Mouse (Mus musculus) CH12.LX (cell line): ENCODE results near the gene Prkar1a. TPM values are rescaled to one million over a fixed set of nuclear protein-coding genes. Genes with fewer than 3 reads are reported as not detected.

Experiments
- DNase-seq: peaks from one replicate; pipeline ENCODE4 v3.0.0-alpha.2; 2013; ENCODE audit errors: extremely low read depth
- H3K27ac ChIP-seq: 2 replicates; pipeline ENCODE4 v1.5.1; 2012; ENCODE audit warnings: low read depth, mild to moderate bottlenecking, control low read depth, moderate library complexity; ENCODE audit not compliant: insufficient read depth
- H3K27me3 ChIP-seq: replicated peaks from 2 replicates; pipeline ENCODE3; 2012; ENCODE audit warnings: inconsistent platforms
- H3K36me3 ChIP-seq, 2 experiments: replicated peaks in 1 of 2; 2 replicates each; pipeline versions ENCODE3 to v1.6.1; 2012; ENCODE audit warnings: inconsistent platforms in 1 of 2, low read length in 1 of 2, mild to moderate bottlenecking in 1 of 2, mixed read lengths in 1 of 2, moderate library complexity in 1 of 2; ENCODE audit not compliant: control insufficient read depth in 1 of 2, insufficient read depth in 1 of 2
- H3K4me1 ChIP-seq, 2 experiments: 2 replicates each; pipeline ENCODE4 v1.6.1; 2012; ENCODE audit warnings: inconsistent platforms in 1 of 2, moderate library complexity in 1 of 2; ENCODE audit not compliant: insufficient read depth in 2 of 2, control insufficient read depth in 1 of 2
- H3K4me2 ChIP-seq: 2 replicates; pipeline ENCODE4 v1.6.1; 2012; ENCODE audit warnings: low read depth, mild to moderate bottlenecking, control low read depth; ENCODE audit not compliant: poor library complexity, insufficient read depth, severe bottlenecking
- H3K4me3 ChIP-seq, 3 experiments: fragments of 150-350 bp in 1 of 3; sonication (generic) in 1 of 3; replicated peaks in 1 of 3; 2 replicates each; pipeline versions ENCODE3 to v1.5.1; 2011 to 2012; ENCODE audit warnings: low read depth in 2 of 3, low read length in 2 of 3, mild to moderate bottlenecking in 2 of 3, moderate library complexity in 2 of 3, control low read depth in 1 of 3, improper control_type of control experiment in 1 of 3, inconsistent platforms in 1 of 3, mixed read lengths in 1 of 3; ENCODE audit not compliant: poor library complexity in 1 of 3
- H3K79me2 ChIP-seq: replicated peaks from 2 replicates; pipeline ENCODE4 v1.6.1; 2012; ENCODE audit warnings: mild to moderate bottlenecking, moderate library complexity; ENCODE audit not compliant: control insufficient read depth, poor library complexity, insufficient read depth, severe bottlenecking; ENCODE audit errors: extremely low read depth
- H3K9ac ChIP-seq: 2 replicates; pipeline ENCODE4 v1.6.1; 2012; ENCODE audit warnings: low read depth, mild to moderate bottlenecking, control low read depth, moderate library complexity; ENCODE audit not compliant: insufficient read depth
- H3K9me3 ChIP-seq: replicated peaks from 2 replicates; pipeline ENCODE3; 2012; ENCODE audit warnings: low read length, inconsistent platforms, mixed read lengths
- BHLHE40 ChIP-seq: IDR thresholded peaks from 2 replicates; pipeline ENCODE4 v1.6.1; 2011; ENCODE audit warnings: mild to moderate bottlenecking, low read depth, low read length, improper control_type of control experiment
- CTCF ChIP-seq, 2 experiments: IDR thresholded peaks in 1 of 2; conservative IDR thresholded peaks in 1 of 2; 2 replicates each; pipeline ENCODE4 v1.5.1; 2011 to 2012; ENCODE audit warnings: low read depth in 2 of 2, low read length in 2 of 2, improper control_type of control experiment in 1 of 2, inconsistent platforms in 1 of 2, mild to moderate bottlenecking in 1 of 2, moderate library complexity in 1 of 2
- ELF1 ChIP-seq: IDR thresholded peaks from 2 replicates; pipeline ENCODE4 v1.6.1; 2014; ENCODE audit warnings: low read depth, mild to moderate bottlenecking, inconsistent platforms, low read length, improper control_type of control experiment
- EP300 ChIP-seq: IDR thresholded peaks from 2 replicates; pipeline ENCODE4 v1.6.1; 2011; ENCODE audit warnings: low read length, improper control_type of control experiment
- HCFC1 ChIP-seq: IDR thresholded peaks from 2 replicates; pipeline ENCODE4 v1.6.1; 2012; ENCODE audit warnings: low read depth, mild to moderate bottlenecking, inconsistent platforms, low read length, improper control_type of control experiment
- IRF4 ChIP-seq: IDR thresholded peaks from 2 replicates; pipeline ENCODE4 v1.6.1; 2014; ENCODE audit warnings: low read depth, mild to moderate bottlenecking, inconsistent platforms, low read length, improper control_type of control experiment
- MAFK ChIP-seq: IDR thresholded peaks from 2 replicates; pipeline ENCODE4 v1.6.1; 2011; ENCODE audit warnings: low read length, improper control_type of control experiment; ENCODE audit not compliant: insufficient replicate concordance
- MAX ChIP-seq: IDR thresholded peaks from 2 replicates; pipeline ENCODE4 v1.6.1; 2011; ENCODE audit warnings: low read length, improper control_type of control experiment
- MEF2A ChIP-seq: IDR thresholded peaks from 2 replicates; pipeline ENCODE4 v1.6.1; 2014; ENCODE audit warnings: low read depth, mild to moderate bottlenecking, inconsistent platforms, low read length, improper control_type of control experiment, borderline replicate concordance
- MXI1 ChIP-seq: IDR thresholded peaks from 2 replicates; pipeline ENCODE4 v1.6.1; 2011; ENCODE audit warnings: mild to moderate bottlenecking, low read depth, low read length, improper control_type of control experiment
- NRF1 ChIP-seq: IDR thresholded peaks from 2 replicates; pipeline ENCODE4 v1.6.1; 2014; ENCODE audit warnings: low read depth, mild to moderate bottlenecking, inconsistent platforms, low read length, improper control_type of control experiment, moderate library complexity
- SIN3A ChIP-seq: IDR thresholded peaks from 2 replicates; pipeline ENCODE4 v1.6.1; 2012; ENCODE audit warnings: low read length, improper control_type of control experiment, inconsistent platforms
- TBP ChIP-seq: conservative IDR thresholded peaks from 2 replicates; pipeline ENCODE4 v1.6.1; 2011; ENCODE audit warnings: low read depth, low read length, improper control_type of control experiment
- ZKSCAN1 ChIP-seq: IDR thresholded peaks from 2 replicates; pipeline ENCODE4 v1.6.1; 2012; ENCODE audit warnings: low read depth, inconsistent platforms, low read length, improper control_type of control experiment, borderline replicate concordance
- ZNF384 ChIP-seq: IDR thresholded peaks from 2 replicates; pipeline ENCODE4 v1.6.1; 2012; ENCODE audit warnings: low read depth, low read length, improper control_type of control experiment, inconsistent platforms
- dilution Hi-C: fragments of 300-500 bp; cut with MboI; formaldehyde crosslinking; loops from 2 replicates; pipeline ENCODE4 v1.14.3; 2020; ENCODE audit warnings: low sequenced_read_pairs; ENCODE audit not compliant: extremely low pct_unique_long_range_greater_than_20kb, extremely low pct_ligation_motif_present
- in situ Hi-C: fragments of 300-500 bp; cut with MboI; formaldehyde crosslinking; loops from 3 replicates; pipeline ENCODE4 v1.14.3; 2019; ENCODE audit warnings: low sequenced_read_pairs, low pct_ligation_motif_present, low pct_unique_long_range_greater_than_20kb, mixed read lengths
- polyA plus RNA-seq: library from polyadenylated mRNA; unstranded; fragments of >175 nt; gene quantifications from 2 replicates; pipeline ENCODE4 v1.2.1, GENCODE M21; 2012; ENCODE audit warnings: low read depth; ENCODE audit not compliant: insufficient read length
- total RNA-seq, 2 experiments: library from RNA; depleted of rRNA; stranded (reverse); fragments of 300-350 nt in 1 of 2; fragments of >200 nt in 1 of 2; gene quantifications; 2 replicates each; pipeline ENCODE4 v1.2.3; 2012 to 2014

Prkar1a gene
- total and polyA plus RNA-seq, 3 experiments, result 93.1 to 220 (median 111) TPM

DNA sequence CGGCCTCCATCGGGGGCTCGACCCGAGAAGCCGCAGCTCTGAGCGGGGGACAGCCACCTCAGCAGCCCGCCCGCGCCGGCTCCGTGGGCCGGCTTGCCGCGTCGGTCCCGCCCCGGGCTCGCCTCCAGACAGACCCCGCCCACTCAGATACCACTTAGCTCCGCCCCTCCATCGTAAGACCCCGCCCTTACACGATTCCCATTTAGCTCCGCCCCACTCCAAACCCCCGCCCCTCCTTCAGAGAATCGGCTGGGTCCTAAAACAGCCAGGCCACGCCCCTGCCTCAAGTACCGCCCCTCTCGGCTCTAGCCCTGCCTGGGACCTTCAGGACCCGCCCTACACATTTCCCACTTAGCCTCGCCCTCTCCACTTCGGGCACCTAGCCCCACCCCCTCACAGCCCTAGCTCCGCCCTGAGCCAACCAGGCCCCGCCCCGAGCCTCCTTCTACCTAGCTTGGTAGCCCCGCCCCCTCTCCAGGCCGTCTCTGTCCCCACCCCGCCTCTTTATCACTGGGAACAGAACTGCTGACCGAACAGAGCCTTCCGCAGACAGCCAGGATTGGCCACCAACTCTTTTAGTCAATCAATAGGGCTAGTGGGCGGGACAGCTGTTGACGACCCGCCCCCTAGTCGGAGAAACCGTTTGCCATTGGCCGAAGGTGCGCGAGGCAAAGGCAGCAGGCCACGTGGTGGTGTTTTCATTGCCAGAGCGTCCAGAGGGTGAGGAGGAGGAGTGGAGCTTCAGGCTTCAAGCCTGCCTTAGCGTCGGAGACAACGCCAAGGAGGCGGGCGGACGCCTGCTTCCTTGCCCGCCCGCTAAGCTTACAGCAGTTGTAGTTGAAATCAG lies 37.7 kb upstream of the Prkar1a start, which contains the start of gene Wipi1 (continued):
- TF ChIP-seq EP300, result no peak

DNA sequence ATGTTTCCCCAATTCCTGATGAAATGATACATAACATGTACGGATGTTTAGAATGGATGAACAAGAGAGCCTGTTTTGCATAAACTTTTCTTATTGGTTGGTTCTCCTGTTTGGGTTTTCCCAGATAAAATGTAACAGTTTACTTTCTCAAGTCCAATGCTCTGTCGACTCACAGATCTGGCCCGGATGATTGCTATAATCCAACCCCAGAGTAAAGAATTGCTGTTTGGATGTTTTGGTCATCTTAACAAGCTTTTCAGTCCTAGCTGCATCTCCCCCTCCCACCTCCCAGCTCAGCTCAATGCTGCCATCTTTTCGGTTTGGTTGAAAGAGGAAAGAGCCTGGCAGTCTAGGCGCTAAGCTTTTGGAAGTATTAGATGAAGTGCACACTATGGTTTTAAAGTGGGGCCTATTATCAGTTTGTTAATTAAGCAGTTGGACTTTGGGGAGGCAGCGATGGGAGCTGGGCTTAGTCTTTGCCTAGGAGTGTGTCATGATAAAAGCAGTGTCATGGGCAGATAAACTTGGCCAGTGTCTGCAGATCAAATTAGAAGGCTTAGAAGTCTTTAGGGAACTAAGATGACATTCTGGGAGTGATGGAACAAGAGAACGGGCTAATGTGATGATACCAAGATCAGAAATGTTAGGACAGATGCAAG lies 36.2 kb upstream of the Prkar1a start:
- H3K9ac ChIP-seq, result no peak overlapping the region
- H3K27ac ChIP-seq, result no peak overlapping the region
- no peak overlapping the region for H3K4me3 ChIP-seq
- H3K9me3 ChIP-seq, result peaks cover 3% of the 10 kb centered on the region
- no peak for DNase-seq
- dilution Hi-C loops (no loop called here), in situ Hi-C loops (no loop called here)
- H3K79me2 ChIP-seq, result no peaks in the 10 kb centered on the region
- TF ChIP-seq HCFC1 (no peak), MAFK (no peak), MAX (no peak), CTCF (conservative IDR thresholded peaks at IDR 0.05 in 1 of 2, IDR thresholded peaks at IDR 0.05 in 1 of 2; ENCODE audit: low read depth in 2 of 2, low read length in 2 of 2) (no peak), ELF1 (no peak)
- H3K27me3 ChIP-seq, result peaks cover 26% of the 10 kb centered on the region
- H3K4me1 ChIP-seq, result peaks cover 7 to 12% of the 10 kb centered on the region in 2 experiments; a peak in 3 of 4 replicates
- H3K4me2 ChIP-seq, result peak overlapping the region; percentile 63; the same call in 1 of the 2 replicates
- no peaks in the 10 kb centered on the region for H3K36me3 ChIP-seq

DNA sequence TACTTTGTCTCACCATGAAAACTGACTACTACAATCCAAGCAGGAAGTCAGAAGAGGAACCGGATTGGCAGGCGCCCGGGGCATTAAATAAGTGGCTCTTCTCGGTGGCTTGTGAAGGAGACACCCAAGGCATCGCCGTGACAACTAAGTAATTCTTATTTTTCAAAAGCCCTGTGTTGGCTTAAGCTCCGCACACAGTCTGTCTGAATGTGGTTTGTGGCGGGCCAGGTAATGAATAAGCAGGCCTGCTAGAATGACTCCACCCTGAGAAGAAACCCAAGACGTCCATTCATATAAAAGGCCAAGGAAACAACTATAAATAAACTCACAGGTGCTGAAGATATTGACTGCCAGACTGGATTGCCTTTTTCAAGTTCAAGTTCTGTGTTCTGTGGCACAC lies 33.9 kb upstream of the Prkar1a start:
- H3K27ac ChIP-seq, result no peak overlapping the region
- TF ChIP-seq MEF2A, result no peak
- TF ChIP-seq ZNF384, result no peak
- TF ChIP-seq BHLHE40, result no peak
- H3K79me2 ChIP-seq, result no peaks in the 10 kb centered on the region
- no peaks in the 10 kb centered on the region for H3K36me3 ChIP-seq
- H3K27me3 ChIP-seq, result peaks cover 8% of the 10 kb centered on the region
- no peak overlapping the region for H3K4me2 ChIP-seq
- H3K9me3 ChIP-seq, result peaks cover 3% of the 10 kb centered on the region
- no peak for DNase-seq
- no peak overlapping the region for H3K4me3 ChIP-seq
- peaks cover 2 to 12% of the 10 kb centered on the region in 2 experiments; a peak in 3 of 4 replicates for H3K4me1 ChIP-seq
- dilution Hi-C loops (no loop called here), in situ Hi-C loops (no loop called here)
- H3K9ac ChIP-seq, result no peak overlapping the region

DNA sequence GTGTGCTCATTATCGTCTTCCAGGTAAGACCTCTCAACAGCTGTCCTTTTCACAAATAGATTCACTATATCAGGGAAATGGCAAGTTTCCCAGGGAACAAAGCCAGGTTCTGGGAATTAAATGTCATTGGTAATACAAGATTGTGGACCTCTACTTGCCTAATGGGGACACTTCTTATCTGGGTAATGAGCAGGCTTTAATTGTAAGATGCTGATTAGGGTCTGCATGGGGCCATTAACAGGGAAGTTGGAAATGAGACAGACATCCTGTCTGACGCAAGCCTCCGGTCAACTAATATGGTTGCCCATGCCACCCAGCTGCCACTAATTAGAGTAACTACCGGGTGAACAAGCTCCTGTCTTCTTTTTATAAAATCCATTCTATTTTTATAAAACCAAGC lies 32.9 kb upstream of the Prkar1a start:
- H3K36me3 ChIP-seq, result no peaks in the 10 kb centered on the region
- TF ChIP-seq NRF1 (no peak), ZKSCAN1 (no peak), MXI1 (no peak), MEF2A (no peak), SIN3A (no peak), IRF4 (no peak), TBP (no peak)
- H3K9me3 ChIP-seq, result peaks cover 3% of the 10 kb centered on the region
- H3K79me2 ChIP-seq, result no peaks in the 10 kb centered on the region
- H3K27me3 ChIP-seq, result peaks cover 2% of the 10 kb centered on the region
- peaks cover 2 to 10% of the 10 kb centered on the region in 2 experiments; a peak in 3 of 4 replicates for H3K4me1 ChIP-seq
- dilution Hi-C loops (no loop called here), in situ Hi-C loops (no loop called here)
- H3K27ac ChIP-seq, result no peak overlapping the region
- no peak overlapping the region for H3K4me3 ChIP-seq
- H3K4me2 ChIP-seq, result no peak overlapping the region
- no peak for DNase-seq
- H3K9ac ChIP-seq, result no peak overlapping the region
